Mouse (Mus musculus) inflammation-experienced regulatory T-cells, adult 16 weeks (primary cell): ENCODE results near the gene Orai2. TPM values are rescaled to one million over a fixed set of nuclear protein-coding genes. Genes with fewer than 3 reads are reported as not detected.

Source experiments
- polyA plus RNA-seq: library from polyadenylated mRNA; unstranded; fragments of 100-300 nt; shearing (Covaris generic); gene quantifications from one replicate; pipeline ENCODE4 v1.2.1, GENCODE M21; 2017

Gene Orai2
- 94.8 TPM for polyA plus RNA-seq

GRCm38 (mm10) chr5:136170512-136171362, at the start of gene Orai2:
TSS of gene Orai2 (minus strand) at chr5:136170713.

GRCm38 (mm10) chr5:136198474-136199391, 28.2 kb upstream of the Orai2 start, which contains the start of gene Prkrip1:
TSS of gene Prkrip1 (minus strand) at chr5:136198963.

GRCm38 (mm10) chr5:136135571-136136291, 34.8 kb downstream of the Orai2 start, which contains the start of the genes Lrwd1 and Alkbh4:
TSS of gene Lrwd1 (minus strand) at chr5:136136074.
TSS of gene Alkbh4 (plus strand) at chr5:136136146.

GRCm38 (mm10) chr5:136115891-136116783, 54.4 kb downstream of the Orai2 start, which contains the start of gene Polr2j:
TSS of gene Polr2j (plus strand) at chr5:136116631.

Other genes starting within 250 kb of the Orai2 start
- 65.2 TPM for gene Ywhag, start 236.1 kb downstream of the Orai2 start, polyA plus RNA-seq
- gene Ssc4d, start 196.2 kb downstream of the Orai2 start, polyA plus RNA-seq = 1.1 TPM
- gene Zp3, start 190.6 kb downstream of the Orai2 start, polyA plus RNA-seq = not detected
- 25.0 TPM for gene Dtx2, start 175.9 kb downstream of the Orai2 start, polyA plus RNA-seq
- gene Upk3b, start 132.2 kb downstream of the Orai2 start, polyA plus RNA-seq = not detected
- gene Upk3bl, start 116.2 kb downstream of the Orai2 start, polyA plus RNA-seq = not detected
- 2.5 TPM for gene Rasa4, start 86.8 kb downstream of the Orai2 start, polyA plus RNA-seq
- 171 TPM for gene Polr2j, start 54.1 kb downstream of the Orai2 start, polyA plus RNA-seq
- gene Lrwd1, start 34.6 kb downstream of the Orai2 start, polyA plus RNA-seq = 62.9 TPM
- gene Alkbh4, start 34.6 kb downstream of the Orai2 start, polyA plus RNA-seq = 81.7 TPM
- gene Prkrip1, start 28.2 kb upstream of the Orai2 start, polyA plus RNA-seq = 43.9 TPM
- 0.17 TPM for gene Sh2b2, start 75.8 kb upstream of the Orai2 start, polyA plus RNA-seq